Mouse (Mus musculus): ENCODE data around the gene Adcyap1r1.

Gene Adcyap1r1

DNA sequence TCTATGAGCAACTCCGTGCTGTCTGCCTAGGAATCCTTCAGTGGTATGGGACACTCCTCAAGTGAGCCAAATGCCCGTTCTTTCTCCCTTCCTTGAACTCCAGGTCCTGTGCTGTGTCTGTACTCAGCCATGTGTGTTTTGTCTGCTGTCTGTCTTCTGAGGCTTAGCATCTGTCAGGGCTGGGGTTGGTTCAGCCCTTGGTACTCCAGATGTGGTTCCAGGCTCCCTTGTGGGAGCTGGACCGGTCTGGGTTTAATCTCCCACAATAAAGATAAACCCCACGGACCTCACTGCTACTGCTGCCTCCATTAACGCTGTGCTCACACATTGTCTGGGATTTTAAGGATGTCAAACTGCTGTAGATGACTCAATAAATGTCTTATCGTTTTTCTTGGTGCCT lies 49.3 kb downstream of the Adcyap1r1 start:
- DNase-seq (ENCODE audit: low read depth, low spot score), result no peak

DNA sequence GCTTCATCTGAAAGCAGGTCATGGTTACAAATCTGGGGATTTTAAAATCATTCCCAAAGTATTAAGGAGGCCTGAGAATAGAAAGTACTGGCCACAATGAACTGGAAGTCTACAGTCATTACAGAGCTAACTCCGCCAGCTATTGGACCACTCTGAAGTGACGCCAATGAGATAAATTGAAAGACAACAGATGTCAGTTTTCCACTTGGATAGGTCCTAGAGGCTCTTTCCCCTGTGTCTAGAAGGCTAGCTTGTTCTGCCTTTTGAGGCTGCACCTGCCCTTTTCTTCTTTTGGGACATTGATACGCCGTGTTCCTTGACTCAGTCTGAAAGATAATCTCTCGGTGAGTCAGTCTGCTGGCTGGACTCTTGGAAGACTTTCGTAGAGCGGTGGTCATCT lies 50.5 kb downstream of the Adcyap1r1 start:
- no peak for DNase-seq (ENCODE audit: low read depth, low spot score)

DNA sequence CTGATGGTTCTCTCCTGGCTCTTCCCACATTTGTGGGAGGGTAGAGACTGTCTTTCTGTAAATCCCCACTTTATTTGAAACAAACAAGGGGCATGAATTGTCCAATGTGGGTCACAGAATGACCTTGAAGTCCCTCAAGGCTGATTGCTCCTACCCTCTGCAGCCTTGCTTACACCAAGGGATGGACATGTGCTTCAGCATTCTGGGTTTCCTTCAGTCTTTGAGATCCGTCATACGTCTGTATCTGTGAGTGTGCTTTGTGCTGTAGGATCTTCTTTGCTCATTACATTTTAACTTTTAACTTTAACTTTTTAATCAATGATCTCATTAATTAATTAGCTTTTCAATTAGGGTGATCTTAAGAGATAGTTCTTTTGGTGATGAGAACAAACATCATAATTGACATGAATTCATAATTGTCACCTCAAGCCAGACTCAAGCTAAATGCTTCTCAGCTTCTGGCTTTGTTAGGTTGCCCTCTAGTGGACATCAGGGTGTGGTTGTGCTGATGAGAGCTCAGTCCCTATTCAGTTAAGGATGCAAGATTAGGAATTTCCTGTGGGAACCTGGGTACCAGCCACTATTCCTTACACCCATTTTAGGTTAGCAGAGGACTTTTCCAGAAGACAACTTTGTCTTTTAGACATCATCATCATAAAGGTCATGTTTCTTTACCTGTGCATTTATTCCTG lies 53.2 kb downstream of the Adcyap1r1 start:
- DNase-seq (ENCODE audit: low read depth, low spot score), result no peak

DNA sequence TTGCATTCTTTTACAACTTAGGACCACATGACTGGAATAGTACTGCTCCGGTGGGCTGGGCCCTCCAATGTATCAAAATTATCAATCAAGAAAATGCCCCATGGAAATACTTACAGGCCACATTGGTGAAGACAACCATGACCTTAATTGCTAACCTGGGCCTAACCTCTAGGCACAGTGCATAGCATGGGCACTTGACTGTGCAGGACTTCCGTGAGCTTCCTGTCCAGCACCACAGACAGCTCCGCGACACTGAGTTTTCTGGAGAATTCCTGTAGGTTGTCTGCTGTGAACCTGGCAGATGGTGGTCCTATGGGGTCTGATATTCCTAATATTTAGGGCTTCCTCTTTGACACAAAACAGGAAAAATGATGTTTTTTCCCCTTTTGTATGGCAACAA lies 54.7 kb downstream of the Adcyap1r1 start:
- DNase-seq (ENCODE audit: low read depth, low spot score), result no peak

DNA sequence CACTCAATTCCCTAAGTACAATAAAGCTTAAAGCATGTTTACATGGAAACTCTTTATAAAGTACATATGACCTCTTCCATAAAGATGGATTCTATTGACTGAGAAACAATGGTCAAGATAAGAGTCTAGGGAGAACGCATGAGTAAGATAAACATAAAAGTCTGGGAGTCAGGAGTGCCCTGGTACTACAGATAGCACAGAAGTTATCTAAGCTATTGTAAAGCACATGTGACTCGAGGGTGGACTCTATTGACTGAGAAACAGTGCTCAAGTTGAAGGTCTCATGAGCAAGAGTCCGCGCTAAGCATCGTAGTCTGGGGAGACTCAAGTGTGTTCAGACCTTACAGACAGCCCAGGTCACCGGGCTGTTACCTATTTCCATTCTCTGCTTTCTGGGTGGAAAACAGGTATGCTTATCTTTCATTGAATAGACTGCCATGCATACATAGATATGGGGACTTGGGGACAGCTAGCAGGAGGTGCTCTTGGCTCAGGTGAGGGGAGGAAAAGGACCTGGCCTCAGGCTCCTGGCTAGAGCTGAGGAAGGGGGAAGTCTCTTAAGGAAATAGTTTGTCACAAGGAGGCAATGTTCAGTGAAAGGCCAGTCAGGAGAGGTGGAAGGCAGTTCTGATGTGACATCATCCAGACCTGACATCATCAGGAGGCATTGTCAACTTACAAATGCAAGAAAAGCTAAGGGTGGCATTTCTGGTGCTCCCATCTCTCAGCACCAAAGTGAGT lies 57.5 kb downstream of the Adcyap1r1 start:
- DNase-seq (ENCODE audit: low read depth, low spot score), result no peak

DNA sequence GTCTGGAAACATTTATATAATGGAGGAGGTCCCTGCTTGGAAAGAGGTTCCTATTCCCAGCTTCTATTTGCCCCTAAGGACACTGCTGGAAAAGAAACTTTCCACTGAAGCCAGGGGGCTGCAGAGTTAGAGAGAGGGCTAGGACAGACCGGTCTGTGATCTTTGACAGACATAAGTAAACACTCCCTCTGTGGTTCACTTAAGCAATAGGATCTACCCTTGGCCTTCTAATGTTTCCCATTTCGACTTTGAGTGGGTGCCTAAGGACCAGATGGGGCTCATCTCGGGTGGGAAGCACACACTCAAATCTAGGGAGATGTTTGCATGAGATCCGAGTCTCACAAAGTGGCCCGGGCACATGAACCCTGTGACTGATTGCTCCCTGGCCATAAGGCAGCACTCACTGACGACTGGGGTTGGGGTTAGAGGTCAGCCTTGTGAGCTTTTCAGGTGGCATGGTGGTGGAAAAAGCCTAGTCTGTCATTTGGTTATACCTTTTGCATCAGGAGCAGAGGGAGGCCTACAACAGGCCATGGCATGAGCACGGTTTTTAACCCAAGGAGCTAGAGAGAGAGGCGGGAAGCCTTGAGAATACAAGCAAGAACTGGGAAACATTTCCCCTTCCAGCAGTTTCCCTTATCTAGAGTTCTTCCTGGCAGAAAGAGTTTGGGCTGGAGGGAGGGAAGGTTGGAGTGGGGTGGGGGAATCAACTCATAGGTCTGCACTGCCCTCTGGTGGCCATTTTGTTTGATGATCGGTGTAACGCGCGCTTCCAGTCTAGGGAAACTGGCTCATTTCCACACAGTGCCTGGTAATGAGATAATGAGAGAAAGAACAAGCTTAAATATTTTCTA lies 59.7 kb downstream of the Adcyap1r1 start:
- DNase-seq (ENCODE audit: low read depth, low spot score), result peak; percentile 26

DNA sequence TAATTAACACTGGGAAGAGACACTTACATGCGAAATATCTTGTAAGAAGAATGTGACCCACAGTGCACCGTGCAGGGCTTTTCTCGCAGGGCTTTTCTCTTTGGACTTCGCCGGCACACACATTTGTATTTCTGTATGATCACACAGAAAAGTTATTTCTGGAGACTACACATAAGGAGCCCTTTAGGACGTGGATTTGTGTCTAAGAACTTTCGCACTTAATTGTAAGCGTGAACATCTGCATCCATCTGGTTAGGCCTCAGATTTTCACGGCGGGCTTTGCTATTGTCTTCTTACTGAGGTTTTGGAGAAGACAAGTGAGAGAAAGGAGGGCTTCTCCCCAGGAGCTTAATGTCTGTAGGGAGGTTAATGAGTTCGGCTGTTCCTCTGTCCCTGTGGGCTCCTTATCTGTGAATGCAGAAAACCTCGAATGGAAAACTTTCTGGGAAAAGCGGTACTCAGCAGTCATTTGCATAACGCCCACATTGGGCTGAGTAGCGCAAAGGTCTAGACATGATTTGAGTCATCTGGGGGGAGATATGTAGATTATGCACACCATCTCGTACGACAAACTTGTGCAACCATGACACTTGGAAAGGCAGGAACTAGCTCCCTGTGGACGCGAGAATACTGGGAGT lies 60.4 kb downstream of the Adcyap1r1 start:
- no peak for DNase-seq (ENCODE audit: low read depth, low spot score)

DNA sequence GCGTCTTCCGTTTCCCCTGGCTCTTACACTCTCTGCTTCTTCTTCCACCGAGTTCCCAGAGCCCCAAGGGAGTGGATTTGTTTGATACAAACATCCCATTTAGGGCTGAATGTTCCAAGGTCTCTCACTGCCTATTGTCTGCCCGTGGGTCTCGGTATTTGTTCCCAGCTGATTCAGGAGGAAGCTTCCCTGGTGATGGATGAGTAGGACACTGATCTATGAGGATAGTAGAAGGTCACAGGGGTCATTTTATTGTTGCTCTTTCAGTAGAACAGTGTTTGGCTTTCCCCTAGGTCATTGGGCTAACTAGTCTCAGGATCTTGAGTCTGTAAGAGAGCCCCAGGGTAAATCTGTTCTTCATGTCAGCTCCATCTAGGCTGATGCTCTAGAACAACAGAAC lies 61.7 kb downstream of the Adcyap1r1 start:
- DNase-seq (ENCODE audit: low read depth, low spot score), result no peak

DNA sequence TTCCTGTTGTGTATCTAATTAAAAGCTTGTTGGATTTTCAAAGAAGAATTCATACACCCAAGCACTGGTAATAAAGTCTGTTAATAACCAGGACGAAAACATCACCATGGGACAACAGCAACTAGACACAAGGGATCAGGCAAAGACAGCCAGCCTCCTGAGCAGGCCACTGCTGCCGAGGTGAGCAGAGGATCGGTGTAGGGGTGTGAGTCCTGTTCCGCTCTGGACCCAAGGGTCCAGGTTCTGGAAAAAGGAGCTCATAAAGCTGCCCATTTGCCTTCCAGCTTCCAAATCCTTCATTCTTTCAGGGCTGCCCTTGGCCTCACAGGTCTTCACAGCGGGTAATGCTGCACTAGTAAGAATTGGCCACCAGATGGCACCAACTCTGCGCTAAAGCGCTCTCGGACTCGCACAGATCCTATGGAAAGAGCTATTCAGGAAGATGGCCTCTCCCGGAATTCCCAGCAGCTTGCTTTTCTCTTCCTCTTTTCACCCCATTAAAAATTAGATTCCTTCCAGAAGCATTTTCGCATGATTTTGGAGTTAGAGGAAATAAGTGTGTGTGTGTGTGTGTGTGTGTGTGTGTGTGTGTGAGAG lies 67.9 kb downstream of the Adcyap1r1 start:
- DNase-seq (ENCODE audit: low read depth, low spot score), result peak; percentile 47

DNA sequence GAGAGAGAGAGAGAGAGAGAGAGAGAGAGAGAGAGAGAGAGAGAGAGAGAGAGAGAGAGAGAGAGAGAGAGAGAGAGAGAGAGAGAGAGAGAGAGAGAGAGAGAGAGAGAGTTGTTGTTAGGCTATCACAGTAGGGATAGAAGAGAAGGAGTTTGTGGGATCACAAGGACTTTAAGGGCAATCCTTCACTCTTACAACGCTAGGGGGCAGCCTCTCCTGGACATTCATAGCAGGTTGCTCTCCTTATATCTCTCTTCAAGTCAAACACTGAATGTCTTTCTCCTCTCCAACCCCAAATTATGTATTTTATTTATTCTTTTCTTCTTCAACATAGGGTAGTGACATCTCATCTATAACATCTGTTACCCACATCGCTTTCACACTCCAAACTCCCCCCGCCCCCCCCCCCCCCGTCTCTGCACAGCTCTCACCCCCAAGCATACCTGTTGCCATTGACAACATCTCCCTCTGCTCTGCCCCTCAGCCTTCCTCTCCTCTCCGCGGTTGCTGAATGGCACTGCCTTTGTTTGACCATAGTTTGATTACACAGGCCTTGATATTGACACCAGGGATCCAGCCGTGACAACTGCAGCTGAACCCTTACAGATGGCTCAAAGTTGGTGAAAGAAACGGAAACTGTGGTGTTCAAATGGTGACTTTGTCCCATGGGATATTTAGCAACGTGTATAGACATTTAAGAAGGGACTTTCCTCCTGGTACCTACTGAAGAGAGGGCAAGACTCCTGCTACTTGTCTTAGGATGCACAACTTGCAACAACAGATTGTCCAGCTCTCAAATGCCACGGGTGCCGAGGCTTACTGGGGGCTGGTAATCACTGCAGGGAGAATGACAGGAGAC lies 68.7 kb downstream of the Adcyap1r1 start:
- peak; percentile 9 for DNase-seq (ENCODE audit: low read depth, low spot score)

DNA sequence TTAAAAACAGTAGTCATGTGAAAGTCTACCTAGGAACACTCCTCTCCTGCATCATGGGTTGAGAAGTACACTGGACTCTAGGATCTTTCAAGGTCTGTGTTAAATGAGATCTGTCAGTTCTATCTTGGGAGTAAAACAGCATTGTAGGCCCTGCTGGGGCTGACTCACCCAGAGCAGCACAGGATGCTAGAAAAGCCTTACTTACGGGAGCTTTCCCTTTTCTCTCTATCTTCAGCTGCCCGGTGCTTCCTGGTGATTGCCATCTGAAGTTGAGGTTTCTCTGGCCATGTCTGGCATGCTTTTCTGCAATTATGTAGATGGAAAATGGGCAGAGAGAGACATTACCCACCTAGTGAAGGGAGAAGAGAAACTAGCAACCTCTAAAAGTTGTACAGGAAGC lies 84.7 kb downstream of the Adcyap1r1 start:
- no peak for DNase-seq (ENCODE audit: low read depth, low spot score)

DNA sequence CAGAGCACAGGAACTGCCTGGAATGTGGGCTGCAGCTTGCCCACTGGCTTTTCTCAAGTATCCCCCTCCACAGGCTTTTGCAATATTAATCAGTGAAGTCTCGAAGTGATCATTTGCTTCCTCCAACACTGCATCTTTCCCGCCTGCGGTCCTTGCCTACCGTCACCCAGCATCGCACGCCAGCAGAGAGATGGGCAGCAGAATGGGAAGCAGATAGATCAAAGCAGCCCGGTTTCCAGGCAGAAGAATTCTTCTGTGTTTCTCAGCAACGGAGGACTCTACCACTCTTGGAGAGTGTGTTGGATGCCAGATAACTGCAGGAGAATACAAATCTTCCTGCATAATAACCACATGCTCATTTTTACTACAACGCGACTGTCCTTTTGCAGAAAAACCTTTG lies 87.4 kb downstream of the Adcyap1r1 start:
- DNase-seq (ENCODE audit: low read depth, low spot score), result no peak

DNA sequence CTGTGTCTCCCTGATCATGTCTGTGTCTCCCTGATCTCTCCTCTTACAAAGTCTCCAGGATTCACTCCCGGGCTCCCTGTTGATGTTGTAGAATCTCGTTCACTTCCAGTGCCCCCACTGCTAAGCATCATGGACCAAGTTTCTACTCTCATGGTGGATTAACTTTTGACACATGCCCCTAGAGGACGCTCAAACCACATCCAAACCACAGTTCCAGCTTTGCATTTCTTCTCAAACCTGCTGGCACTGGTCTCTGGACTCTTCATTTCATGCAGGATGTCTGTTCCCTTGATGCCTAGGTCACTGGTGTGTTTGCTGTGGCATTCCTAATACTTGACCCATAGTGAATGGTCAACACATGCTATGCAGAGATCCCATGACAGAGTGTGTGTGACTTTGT lies 90.6 kb downstream of the Adcyap1r1 start:
- no peak for DNase-seq (ENCODE audit: low read depth, low spot score)

DNA sequence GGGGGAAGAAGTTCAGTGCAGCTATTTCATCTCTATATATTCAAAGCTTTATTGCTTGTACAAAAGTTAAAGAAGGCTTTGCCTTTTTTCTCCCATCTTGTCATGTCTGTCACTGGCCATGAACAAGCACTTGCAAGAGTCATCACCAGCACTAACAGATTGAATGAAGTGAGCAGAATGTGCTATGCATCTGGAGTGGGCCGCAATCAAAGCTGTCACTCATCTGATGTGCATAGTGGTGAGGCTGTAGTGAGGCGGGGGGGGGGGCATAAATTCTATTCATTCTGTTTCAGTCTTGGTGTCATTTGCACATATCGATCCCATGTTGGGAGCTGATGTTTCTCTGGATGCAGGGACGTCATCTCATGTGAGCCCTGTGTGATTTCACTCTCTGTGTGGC lies 91.6 kb downstream of the Adcyap1r1 start:
- no peak for DNase-seq (ENCODE audit: low read depth, low spot score)

DNA sequence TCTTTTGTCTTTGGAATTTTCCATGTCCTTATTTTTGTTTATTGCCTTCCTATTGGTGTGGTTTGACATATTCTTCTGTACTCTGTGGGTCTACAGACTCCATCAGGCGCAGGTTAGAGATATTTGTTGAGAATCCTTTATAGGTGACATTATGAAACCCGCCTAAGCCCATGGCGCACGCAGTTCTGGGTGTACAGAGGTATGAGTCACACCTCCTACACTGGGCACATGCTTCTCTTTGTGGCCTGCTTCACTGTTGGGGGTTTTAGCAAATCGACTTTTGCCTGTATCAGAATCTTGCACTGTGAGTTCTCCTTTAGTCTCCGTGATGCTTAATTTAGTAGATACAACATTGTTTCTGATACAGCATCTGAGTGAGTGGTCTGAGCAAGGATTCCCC lies 97.4 kb downstream of the Adcyap1r1 start:
- DNase-seq (ENCODE audit: low read depth, low spot score), result no peak

DNA sequence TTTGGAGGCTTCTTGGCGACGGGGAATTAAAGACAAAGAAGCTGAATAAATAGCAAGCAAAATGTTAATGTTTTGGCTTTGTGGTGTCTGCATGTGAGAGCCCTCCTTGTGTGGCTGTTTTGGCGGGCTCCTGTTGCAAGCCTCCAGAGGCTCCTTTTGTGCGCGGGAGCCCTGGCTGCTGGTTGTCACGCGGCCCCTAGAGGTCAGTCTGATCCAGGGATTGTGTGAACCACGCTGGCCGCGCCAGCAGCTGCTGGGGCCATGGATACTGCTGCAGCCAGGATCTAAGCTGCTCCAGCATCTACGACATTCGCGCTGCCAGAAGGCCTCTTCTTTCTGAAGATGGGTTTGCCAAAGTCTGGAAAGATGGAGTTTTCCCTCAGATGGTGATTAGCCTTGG lies 99.1 kb downstream of the Adcyap1r1 start:
- peak; percentile 7 for DNase-seq (ENCODE audit: low read depth, low spot score)
